Mouse (Mus musculus) midbrain, embryonic 15.5 days (tissue): Measurements from ENCODE around the gene Ccdc149. TPM values are rescaled to one million over a fixed set of nuclear protein-coding genes. Genes with fewer than 3 reads are reported as not detected.
A peak's percentile ranks its signal among the peaks of the same experiment; 100 is the strongest.

Experiments used
- ATAC-seq: fragments of 200-750 bp; cut with Nextera tagmentation; replicated peaks from 2 replicates; pipeline ENCODE4 v1.8.0; 2017; ENCODE audit warnings: moderate TSS enrichment
- H3K27ac ChIP-seq: fragments of 300-500 bp; sonication (generic); 2 replicates; pipeline ENCODE4 v1.5.1; 2015; ENCODE audit warnings: mild to moderate bottlenecking, inconsistent platforms
- H3K27me3 ChIP-seq: fragments of 300-500 bp; sonication (generic); replicated peaks from 2 replicates; pipeline ENCODE4 v1.6.1; 2015; ENCODE audit warnings: inconsistent platforms
- H3K36me3 ChIP-seq: fragments of 300-500 bp; sonication (generic); replicated peaks from 2 replicates; pipeline ENCODE4 v1.6.1; 2015; ENCODE audit warnings: inconsistent platforms
- H3K4me1 ChIP-seq: fragments of 300-500 bp; sonication (generic); 2 replicates; pipeline ENCODE4 v1.6.1; 2015; ENCODE audit warnings: inconsistent platforms
- H3K4me2 ChIP-seq: fragments of 300-500 bp; sonication (generic); 2 replicates; pipeline ENCODE4 v1.6.1; 2015; ENCODE audit warnings: inconsistent platforms, mild to moderate bottlenecking, moderate library complexity
- H3K4me3 ChIP-seq: fragments of 300-500 bp; sonication (generic); 2 replicates; pipeline ENCODE4 v1.5.1; 2015; ENCODE audit warnings: mild to moderate bottlenecking, inconsistent platforms
- H3K9ac ChIP-seq: fragments of 300-500 bp; sonication (generic); 2 replicates; pipeline ENCODE4 v1.6.1; 2015; ENCODE audit warnings: mild to moderate bottlenecking, inconsistent platforms
- H3K9me3 ChIP-seq: fragments of 300-500 bp; sonication (generic); 2 replicates; pipeline ENCODE4 v1.6.1; 2016; ENCODE audit warnings: inconsistent platforms
- WGBS: fragments of 180-500 bp; shearing (Covaris S2); methylation state at CpG from one replicate; pipeline ENCODE4 v1.1.7; 2015; ENCODE audit warnings: mixed read lengths; 5-methylcytosine and 5-hydroxymethylcytosine counted together
- polyA plus RNA-seq: library from polyadenylated mRNA; unstranded; fragments of >200 nt; fragmentation: Nextera tagmentation; extraction: Ambion mirVana; gene quantifications from 2 replicates; pipeline ENCODE4 v1.2.1, GENCODE M21; 2015

Ccdc149 gene
- polyA plus RNA-seq, 1 experiment from 2014 or later = 14.9 TPM

DNA sequence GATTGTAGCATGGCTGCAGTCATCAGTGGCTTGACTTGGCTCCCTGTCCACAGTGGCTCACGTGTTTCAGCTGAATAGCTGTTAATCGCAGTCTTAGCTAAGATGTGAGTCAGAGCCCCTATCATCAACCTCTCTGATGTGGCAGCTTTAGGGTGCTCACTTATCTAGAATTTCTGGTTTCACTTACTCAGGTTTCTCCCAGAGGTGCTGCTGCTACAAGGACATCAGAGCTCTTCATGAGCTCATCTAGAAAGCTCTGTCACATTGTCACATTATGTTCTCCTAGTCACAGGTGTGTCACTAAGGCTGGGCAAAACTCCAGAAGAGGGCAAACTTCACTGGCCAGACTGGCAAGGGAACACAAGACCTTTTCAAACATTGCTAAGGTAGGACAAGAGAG lies 132.2 kb downstream of the Ccdc149 start:
- no peaks in the 10 kb centered on the region for H3K27me3 ChIP-seq
- H3K9me3 ChIP-seq = no peaks in the 10 kb centered on the region
- H3K4me1 ChIP-seq = no peaks in the 10 kb centered on the region
- no peak overlapping the region for H3K9ac ChIP-seq
- no peak overlapping the region for H3K27ac ChIP-seq
- no peak overlapping the region for H3K4me3 ChIP-seq
- no peak for ATAC-seq
- 86% methylated on average over 2 of the region's 2 CpGs for WGBS
- H3K4me2 ChIP-seq = no peak overlapping the region
- H3K36me3 ChIP-seq = no peaks in the 10 kb centered on the region

GRCm38 (mm10) chr5:52335590-52335989 lies 135.7 kb downstream of the Ccdc149 start:
- H3K4me2 ChIP-seq = no peak overlapping the region
- H3K27me3 ChIP-seq = no peaks in the 10 kb centered on the region
- ATAC-seq = no peak
- WGBS = 75% methylated on average over 3 of the region's 3 CpGs
- H3K9me3 ChIP-seq = no peaks in the 10 kb centered on the region
- H3K9ac ChIP-seq = no peak overlapping the region
- no peak overlapping the region for H3K4me3 ChIP-seq
- H3K4me1 ChIP-seq = peaks cover 6% of the 10 kb centered on the region
- H3K36me3 ChIP-seq = no peaks in the 10 kb centered on the region
- no peak overlapping the region for H3K27ac ChIP-seq

- H3K27ac ChIP-seq = no peak overlapping the region
- ATAC-seq = peak; percentile 27; the same call in 1 of the 2 replicates
- H3K4me1 ChIP-seq = peaks cover 6% of the 10 kb centered on the region
- H3K4me3 ChIP-seq = no peak overlapping the region
- H3K9me3 ChIP-seq = no peaks in the 10 kb centered on the region
- H3K4me2 ChIP-seq = no peak overlapping the region
- no peaks in the 10 kb centered on the region for H3K27me3 ChIP-seq
- no peak overlapping the region for H3K9ac ChIP-seq
- 15% methylated on average over 8 of the region's 8 CpGs for WGBS
- H3K36me3 ChIP-seq = no peaks in the 10 kb centered on the region
Measured at GRCm38 (mm10) chr5:52332120-52332519, 139.2 kb downstream of the Ccdc149 start.

Other genes with a start within 250 kb of the Ccdc149 start
- 2.0 and 2.1 TPM in 2 replicates for gene Sod3, start 107.7 kb downstream of the Ccdc149 start, polyA plus RNA-seq
- 5.0 and 5.1 TPM in 2 replicates for gene Lgi2, start 94.9 kb upstream of the Ccdc149 start, polyA plus RNA-seq
- gene Sepsecs, start 198.2 kb upstream of the Ccdc149 start, polyA plus RNA-seq = 7.3 and 8.0 TPM in 2 replicates